Mouse (Mus musculus) forebrain, embryonic 16.5 days (tissue): ENCODE measurements at regions not wholly inside any gene's neighbourhood (a gene's known extent, or its start where the extent isn't known, plus 50 kb on each side); places are given as distances from the start of the nearest gene placed in this dataset.
A peak's percentile ranks its signal among the peaks of the same experiment; 100 is the strongest.
"Not testable (repeated sequence)": the region's sequence is repeated elsewhere in the genome, so short reads cannot be mapped to it uniquely, and the experiment has no call there.

Experiments used
- ATAC-seq: fragments of 200-750 bp; cut with Nextera tagmentation; 2 replicates; pipeline ENCODE4 v1.8.0; 2017; ENCODE audit warnings: mild to moderate bottlenecking, moderate library complexity
- H3K27ac ChIP-seq: fragments of 300-500 bp; sonication (generic); 2 replicates; pipeline ENCODE4 v1.5.1; 2014; ENCODE audit warnings: low read length, control low read depth
- H3K27me3 ChIP-seq: fragments of 300-500 bp; sonication (generic); replicated peaks from 2 replicates; pipeline ENCODE4 v1.6.1; 2014; ENCODE audit warnings: low read length; ENCODE audit not compliant: control insufficient read depth, insufficient read depth
- H3K36me3 ChIP-seq: fragments of 300-500 bp; sonication (generic); 2 replicates; pipeline ENCODE4 v1.6.1; 2014; ENCODE audit not compliant: control insufficient read depth, insufficient read depth
- H3K4me1 ChIP-seq: fragments of 300-500 bp; sonication (generic); replicated peaks from 2 replicates; pipeline ENCODE4 v1.6.1; 2014; ENCODE audit warnings: low read length; ENCODE audit not compliant: control insufficient read depth, insufficient read depth
- H3K4me2 ChIP-seq: fragments of 300-500 bp; sonication (generic); 2 replicates; pipeline ENCODE4 v1.6.1; 2014; ENCODE audit warnings: mild to moderate bottlenecking, low read length, control low read depth
- H3K4me3 ChIP-seq: fragments of 300-500 bp; sonication (generic); replicated peaks from 2 replicates; pipeline ENCODE4 v1.5.1; 2014; ENCODE audit warnings: mild to moderate bottlenecking, low read length, control low read depth
- H3K9ac ChIP-seq: fragments of 300-500 bp; sonication (generic); replicated peaks from 2 replicates; pipeline ENCODE4 v1.6.1; 2014; ENCODE audit warnings: low read depth, low read length, control low read depth
- H3K9me3 ChIP-seq: fragments of 300-500 bp; sonication (generic); 2 replicates; pipeline ENCODE4 v1.6.1; 2016; ENCODE audit warnings: low read length; ENCODE audit not compliant: control insufficient read depth
- WGBS: fragments of 180-500 bp; shearing (Covaris S2); extraction: QIAGEN DNeasy Blood & Tissue Kit; methylation state at CpG from one replicate; pipeline ENCODE4 v1.1.7; 2014; 5-methylcytosine and 5-hydroxymethylcytosine counted together

DNA sequence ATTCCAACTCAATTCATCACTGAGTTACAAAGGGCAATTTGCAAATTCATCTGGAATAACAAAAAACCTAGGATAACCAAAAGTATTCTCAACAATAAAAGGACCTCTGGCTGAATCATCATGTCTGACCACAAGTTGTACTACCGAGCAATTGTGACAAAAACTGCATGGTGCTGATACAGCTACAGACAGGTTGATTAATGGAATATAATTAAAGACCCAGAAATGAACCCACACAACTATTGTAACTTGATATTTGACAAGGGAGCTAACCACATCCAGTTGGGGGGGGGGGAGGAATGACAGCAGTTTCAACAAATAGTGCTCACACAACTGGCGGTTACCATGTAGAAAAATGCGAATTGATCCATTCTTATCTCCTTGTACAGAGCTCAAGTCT is 864.7 kb upstream of the Gm8797 start:
- Histone ChIP-seq H3K9me3 (no peaks in the 10 kb centered on the region), H3K4me2 (no peak overlapping the region), H3K27me3 (no peaks in the 10 kb centered on the region), H3K4me3 (no peak overlapping the region), H3K9ac (no peak overlapping the region), H3K36me3 (no peaks in the 10 kb centered on the region), H3K27ac (no peak overlapping the region), H3K4me1 (no peaks in the 10 kb centered on the region)
- 96% methylated on average over 3 of the region's 3 CpGs for WGBS
- no peak for ATAC-seq

GRCm38 (mm10) chr3:4893108-4893507 is 857.5 kb upstream of the Gm8797 start:
- Histone ChIP-seq H3K9ac (no peak overlapping the region), H3K4me3 (no peak overlapping the region), H3K27ac (no peak overlapping the region), H3K4me2 (no peak overlapping the region), H3K27me3 (no peaks in the 10 kb centered on the region), H3K4me1 (no peaks in the 10 kb centered on the region), H3K36me3 (no peaks in the 10 kb centered on the region), H3K9me3 (0 out of 2 replicates have a peak, but pooled peaks cover 4% of the 10 kb centered on the region)
- no peak for ATAC-seq
- WGBS: 51% methylated on average over 2 of the region's 2 CpGs

DNA sequence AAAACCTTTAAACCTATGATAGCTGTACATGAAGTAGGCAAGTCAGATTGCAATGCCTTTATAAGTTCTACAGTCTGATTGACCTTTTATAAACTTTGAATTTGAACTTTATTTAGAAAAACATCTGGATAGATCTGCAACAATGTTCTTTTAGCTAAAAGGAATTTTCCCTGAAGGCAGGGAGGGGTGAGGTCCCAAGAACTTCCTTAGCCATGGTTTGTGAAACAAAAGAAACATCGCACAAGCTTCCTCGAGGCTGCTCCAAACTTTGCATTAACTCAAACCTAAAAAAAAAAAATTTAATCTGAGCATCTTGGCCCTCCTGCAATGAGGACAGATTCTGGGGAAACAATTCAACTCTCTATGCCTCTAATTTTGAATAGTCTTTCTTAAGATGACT is 854.8 kb upstream of the Gm8797 start:
- no peak for ATAC-seq
- 68% methylated on average over 2 of the region's 2 CpGs for WGBS

GRCm38 (mm10) chr3:4907556-4907955 is 843.0 kb upstream of the Gm8797 start:
- not testable (repeated sequence) for ATAC-seq, H3K4me1 ChIP-seq, H3K4me2 ChIP-seq, H3K9me3 ChIP-seq, H3K4me3 ChIP-seq, H3K36me3 ChIP-seq, H3K27ac ChIP-seq, H3K27me3 ChIP-seq, H3K9ac ChIP-seq
- 93% methylated on average over 2 of the region's 2 CpGs for WGBS

More for the DNA sequence above, 854.8 kb upstream of the Gm8797 start:
- Histone ChIP-seq H3K27ac (no peak overlapping the region), H3K4me3 (no peak overlapping the region), H3K4me1 (no peaks in the 10 kb centered on the region), H3K4me2 (no peak overlapping the region), H3K9me3 (0 out of 2 replicates have a peak, but pooled peaks cover 4% of the 10 kb centered on the region), H3K27me3 (no peaks in the 10 kb centered on the region), H3K9ac (no peak overlapping the region), H3K36me3 (no peaks in the 10 kb centered on the region)

GRCm38 (mm10) chr3:4930731-4931130 is 819.9 kb upstream of the Gm8797 start:
- H3K4me2 ChIP-seq, ATAC-seq, H3K36me3 ChIP-seq, H3K9me3 ChIP-seq, H3K9ac ChIP-seq, H3K4me1 ChIP-seq, H3K4me3 ChIP-seq, H3K27me3 ChIP-seq, H3K27ac ChIP-seq: not testable (repeated sequence)
- 95% methylated on average over 3 of the region's 3 CpGs for WGBS

DNA sequence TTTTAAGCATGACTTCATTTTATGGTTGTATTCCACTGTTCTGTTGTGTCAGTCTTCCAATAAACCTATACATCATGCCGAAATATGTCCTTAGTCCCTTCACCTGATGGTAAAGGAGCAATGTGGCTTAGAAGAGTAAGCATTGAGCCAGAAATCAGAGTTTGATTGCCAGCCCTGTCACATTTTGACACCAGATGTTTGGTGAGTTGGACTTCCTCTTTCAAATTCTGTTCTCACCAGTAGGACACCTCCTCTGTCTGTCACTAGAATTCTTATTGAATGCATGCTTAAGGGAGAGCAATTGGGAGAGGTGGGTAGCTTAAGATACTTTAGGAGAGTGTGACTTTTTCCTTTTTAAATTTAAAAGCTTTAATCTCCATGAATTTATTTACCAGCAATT is 779.1 kb upstream of the Gm8797 start:
- Histone ChIP-seq H3K4me1 (no peaks in the 10 kb centered on the region; the same call in 1 of the 2 replicates), H3K36me3 (no peaks in the 10 kb centered on the region)

GRCm38 (mm10) chr3:4973278-4973677 is 777.3 kb upstream of the Gm8797 start:
- H3K9ac ChIP-seq: no peak overlapping the region
- H3K4me2 ChIP-seq: no peak overlapping the region
- ATAC-seq: no peak; the same call in 1 of the 2 replicates
- no peaks in the 10 kb centered on the region for H3K36me3 ChIP-seq
- no peaks in the 10 kb centered on the region for H3K27me3 ChIP-seq
- H3K27ac ChIP-seq: no peak overlapping the region
- H3K9me3 ChIP-seq: no peaks in the 10 kb centered on the region
- 71% methylated on average over 3 of the region's 3 CpGs for WGBS
- no peak overlapping the region for H3K4me3 ChIP-seq
- no peaks in the 10 kb centered on the region; the same call in 1 of the 2 replicates for H3K4me1 ChIP-seq

More for the DNA sequence above, 779.1 kb upstream of the Gm8797 start:
- ATAC-seq: no peak
- Histone ChIP-seq H3K9me3 (no peaks in the 10 kb centered on the region), H3K27ac (no peak overlapping the region), H3K4me2 (no peak overlapping the region), H3K9ac (no peak overlapping the region), H3K4me3 (no peak overlapping the region), H3K27me3 (no peaks in the 10 kb centered on the region)
- 98% methylated on average over 1 of the region's 1 CpGs for WGBS

GRCm38 (mm10) chr3:4973764-4974163 is 776.8 kb upstream of the Gm8797 start:
- no peak for ATAC-seq
- no peaks in the 10 kb centered on the region; the same call in 1 of the 2 replicates for H3K4me1 ChIP-seq
- no peak overlapping the region for H3K9ac ChIP-seq
- no peak overlapping the region for H3K27ac ChIP-seq
- no peak overlapping the region for H3K4me3 ChIP-seq
- WGBS: 58% methylated on average over 2 of the region's 2 CpGs
- H3K9me3 ChIP-seq: no peaks in the 10 kb centered on the region
- H3K4me2 ChIP-seq: no peak overlapping the region
- no peaks in the 10 kb centered on the region for H3K36me3 ChIP-seq
- no peaks in the 10 kb centered on the region for H3K27me3 ChIP-seq

- no peak for ATAC-seq
- Histone ChIP-seq H3K27me3 (no peaks in the 10 kb centered on the region), H3K9me3 (no peaks in the 10 kb centered on the region), H3K27ac (no peak overlapping the region), H3K4me1 (no peaks in the 10 kb centered on the region; the same call in 1 of the 2 replicates), H3K4me3 (no peak overlapping the region), H3K36me3 (no peaks in the 10 kb centered on the region), H3K9ac (no peak overlapping the region), H3K4me2 (no peak overlapping the region)
- WGBS: 10% methylated on average over 1 of the region's 1 CpGs
Measured at GRCm38 (mm10) chr3:4974659-4975058, 775.9 kb upstream of the Gm8797 start.

DNA sequence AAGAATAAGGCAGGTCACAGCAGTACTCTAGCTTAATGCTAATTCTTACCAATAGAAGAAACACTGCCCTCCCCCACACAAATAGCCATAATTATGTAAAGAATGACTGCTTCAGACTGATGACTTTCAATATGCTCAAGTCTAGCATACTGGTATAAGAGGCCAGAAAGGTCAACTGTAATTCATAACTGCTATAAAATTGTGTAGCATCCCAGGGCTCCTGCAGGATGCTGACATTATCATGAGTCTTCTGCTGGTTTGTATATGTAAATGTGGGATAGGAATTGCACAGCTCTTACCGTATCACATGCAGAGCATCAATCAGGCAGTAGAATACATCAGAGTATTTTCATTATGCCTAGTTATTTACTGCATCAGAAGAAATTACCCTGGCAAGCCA is 774.3 kb upstream of the Gm8797 start:
- no peaks in the 10 kb centered on the region for H3K36me3 ChIP-seq
- no peaks in the 10 kb centered on the region for H3K27me3 ChIP-seq
- no peaks in the 10 kb centered on the region for H3K9me3 ChIP-seq
- no peaks in the 10 kb centered on the region; the same call in 1 of the 2 replicates for H3K4me1 ChIP-seq
- H3K27ac ChIP-seq: no peak overlapping the region
- WGBS: 26% methylated on average over 1 of the region's 1 CpGs
- H3K4me3 ChIP-seq: no peak overlapping the region
- no peak overlapping the region for H3K9ac ChIP-seq
- no peak overlapping the region for H3K4me2 ChIP-seq
- peak; percentile 61 for ATAC-seq
